Mouse (Mus musculus) right cerebral cortex, postnatal 25 days (tissue): ENCODE results near the gene Cdkn2aip.

Experiments
- DNase-seq: peaks from one replicate; pipeline ENCODE4 v3.0.0; 2022

The Cdkn2aip gene

DNA sequence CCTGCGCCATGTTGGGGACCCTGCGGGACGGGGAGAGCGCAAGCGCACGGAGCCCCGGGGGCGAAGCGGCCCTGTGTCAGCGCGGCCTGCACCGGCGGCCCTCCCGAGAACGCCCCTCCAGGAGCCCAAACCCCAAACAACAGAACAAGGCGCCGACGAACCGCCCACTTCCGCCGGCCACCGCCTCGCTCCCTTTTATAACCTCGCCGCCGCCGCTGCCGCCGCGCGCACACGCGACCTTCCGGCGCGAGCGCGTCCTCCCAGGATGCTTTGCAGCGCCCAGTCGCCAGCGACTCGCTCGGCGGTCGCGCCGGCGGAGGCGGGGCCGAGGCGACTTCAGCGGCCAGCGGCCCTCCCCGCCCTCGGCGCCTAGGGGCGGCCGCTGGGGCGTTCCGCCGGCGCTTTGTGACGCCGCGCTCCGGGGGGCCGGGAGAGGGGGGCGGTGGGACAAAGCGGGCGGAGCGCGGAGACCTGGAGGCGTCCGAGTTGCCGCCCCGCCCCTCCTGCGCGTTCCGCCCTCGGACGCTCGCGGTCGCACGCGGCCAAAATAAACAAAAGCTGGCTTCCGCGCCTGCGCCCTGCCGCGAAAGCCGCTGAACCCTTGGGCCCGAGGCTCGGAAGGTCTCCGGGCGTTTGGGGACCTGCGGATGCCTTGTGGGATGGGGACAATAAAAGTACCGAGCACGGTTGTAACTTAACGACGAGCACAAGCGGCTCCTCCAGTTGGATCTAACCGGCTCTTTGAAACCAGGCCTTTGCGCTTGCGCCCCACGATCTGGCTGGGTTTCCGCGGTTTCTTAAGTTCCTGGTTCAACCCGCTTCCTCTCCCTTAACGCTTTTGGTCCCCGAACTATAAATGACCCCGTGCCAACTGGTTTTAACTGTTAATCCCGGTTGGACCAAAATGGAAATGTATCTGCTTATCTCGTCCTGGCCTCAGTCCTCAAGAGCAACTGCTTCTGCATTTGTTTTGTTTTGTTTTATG lies at the start of gene Cdkn2aip:
TSS of gene Cdkn2aip (minus strand) at position 172 of the 985 bp plus-strand sequence.
- peak; percentile 96 for DNase-seq

DNA sequence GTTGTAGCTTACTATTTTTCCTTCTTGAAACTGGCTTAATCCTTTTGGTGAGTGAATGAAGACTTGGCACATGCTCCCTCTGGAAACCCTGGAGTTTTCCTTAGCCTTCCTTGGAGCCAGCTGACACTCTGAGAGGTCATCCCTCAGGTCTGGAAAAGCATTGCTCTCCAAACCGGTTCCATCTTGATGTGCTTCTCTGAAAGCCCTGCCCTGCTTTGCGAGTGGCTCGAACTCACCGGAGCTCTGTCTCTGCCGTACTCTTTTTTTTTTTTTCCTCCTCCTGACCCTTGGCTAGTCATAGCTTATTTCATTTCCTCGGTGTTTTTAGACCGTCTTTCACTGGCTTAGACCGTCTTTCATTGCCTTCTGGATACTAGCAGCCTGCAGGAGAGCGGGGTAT lies 49.5 kb upstream of the Cdkn2aip start:
- no peak for DNase-seq

GRCm38 (mm10) chr8:47760685-47761084 lies 47.0 kb upstream of the Cdkn2aip start:
- DNase-seq = no peak

DNA sequence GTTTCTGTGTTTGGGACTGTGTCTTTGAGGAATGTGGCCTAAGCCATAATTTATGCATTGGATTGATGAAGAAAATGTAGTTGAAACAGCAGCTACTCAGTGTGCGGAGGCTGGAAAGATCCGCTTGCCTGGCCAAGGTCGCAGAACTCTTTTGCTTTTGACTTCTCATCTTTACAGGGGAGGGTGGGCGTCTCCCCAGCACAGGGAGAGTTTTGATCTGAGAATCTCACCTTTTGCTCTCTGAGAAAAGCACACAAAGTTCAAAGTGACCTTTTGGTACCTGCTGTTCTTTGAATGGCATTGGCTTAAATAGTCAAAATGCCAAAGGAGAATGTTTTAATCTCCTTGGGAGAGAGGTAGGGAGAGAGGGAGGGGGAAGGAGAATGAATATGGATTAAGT lies 46.5 kb upstream of the Cdkn2aip start:
- no peak for DNase-seq

DNA sequence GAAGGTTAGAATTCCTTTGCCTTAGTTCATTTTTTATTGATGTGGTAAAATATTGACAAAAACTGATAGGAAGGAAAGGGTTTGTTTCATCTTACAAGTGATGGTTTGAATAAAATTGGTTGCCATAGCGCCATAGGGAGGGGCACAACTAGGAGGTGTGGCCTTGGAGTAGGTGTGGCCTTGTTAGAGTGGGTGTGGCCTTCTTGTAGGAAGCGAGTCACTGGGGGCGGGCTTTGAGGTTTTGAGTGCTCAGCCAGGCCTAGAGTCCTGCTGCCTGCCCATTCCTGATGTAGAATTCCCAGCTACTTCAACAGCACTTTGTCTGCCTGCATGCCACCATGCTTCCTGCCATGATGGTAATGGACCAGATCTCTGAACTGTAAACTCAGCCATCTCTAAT lies 39.4 kb upstream of the Cdkn2aip start:
- DNase-seq = no peak

- DNase-seq = no peak
These were observed 36.4 kb upstream of the Cdkn2aip start for GRCm38 (mm10) chr8:47750096-47750495.

- no peak for DNase-seq
These were observed 35.8 kb upstream of the Cdkn2aip start for GRCm38 (mm10) chr8:47749491-47749890.

DNA sequence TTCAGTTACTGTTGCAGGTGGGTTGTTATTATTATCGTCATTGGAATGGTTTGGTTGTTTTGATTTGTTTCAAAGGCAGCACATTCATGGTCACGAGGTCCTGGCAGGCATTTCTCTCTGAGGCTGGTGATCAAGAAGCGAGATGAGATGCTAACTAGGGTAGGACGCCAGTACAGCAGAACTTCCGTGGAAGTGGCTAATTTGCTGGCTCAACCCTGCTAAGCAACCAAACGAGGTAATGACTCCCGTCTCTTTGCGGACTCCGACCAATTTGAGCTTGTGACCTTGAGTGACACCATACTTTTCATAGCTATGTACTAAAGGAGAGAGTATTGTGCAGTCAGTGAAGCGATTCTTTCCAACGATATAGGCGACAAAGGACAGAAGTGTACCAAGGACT lies 32.6 kb upstream of the Cdkn2aip start:
- DNase-seq = no peak

DNA sequence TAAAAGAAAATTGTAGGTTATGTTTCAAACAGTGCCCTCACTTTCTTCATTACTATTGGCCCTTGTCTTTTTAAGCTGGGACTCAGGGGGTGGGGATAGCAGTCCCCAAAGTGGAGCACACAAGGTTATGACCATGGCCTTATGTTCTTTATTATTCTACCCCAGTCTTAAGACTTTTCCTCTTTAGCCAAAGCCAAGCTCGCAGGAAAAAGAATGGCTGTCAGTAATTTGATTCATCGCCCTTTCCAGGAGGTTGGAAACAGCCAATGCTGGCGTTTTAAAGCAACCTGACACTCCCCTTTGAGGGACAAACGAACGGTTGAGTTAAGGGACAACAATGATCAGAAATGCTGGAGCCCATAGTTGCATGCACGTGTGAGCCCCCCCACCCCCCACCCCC lies 32.1 kb upstream of the Cdkn2aip start:
- DNase-seq = no peak

DNA sequence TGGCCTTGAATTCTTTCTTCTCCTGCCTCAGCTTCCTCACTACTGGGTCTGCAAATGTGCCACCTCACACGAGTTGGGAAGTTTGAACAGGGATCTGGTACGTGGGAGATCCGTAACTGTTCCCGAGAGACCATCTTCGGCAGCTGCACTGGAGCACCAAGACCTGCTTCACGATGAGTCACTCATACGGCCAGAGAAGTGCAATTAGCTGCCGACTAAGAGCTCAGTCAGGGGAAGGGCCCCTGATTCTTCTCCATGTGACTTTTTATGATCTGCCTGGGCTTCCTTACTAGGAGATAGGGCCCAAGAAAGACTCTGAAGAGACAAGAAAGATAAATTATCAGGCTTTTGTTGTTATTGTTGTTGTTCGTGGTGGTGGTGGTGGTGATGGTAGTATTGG lies 31.1 kb upstream of the Cdkn2aip start:
- DNase-seq = no peak

GRCm38 (mm10) chr8:47743419-47743818 lies 29.7 kb upstream of the Cdkn2aip start:
- DNase-seq = peak; percentile 87

DNA sequence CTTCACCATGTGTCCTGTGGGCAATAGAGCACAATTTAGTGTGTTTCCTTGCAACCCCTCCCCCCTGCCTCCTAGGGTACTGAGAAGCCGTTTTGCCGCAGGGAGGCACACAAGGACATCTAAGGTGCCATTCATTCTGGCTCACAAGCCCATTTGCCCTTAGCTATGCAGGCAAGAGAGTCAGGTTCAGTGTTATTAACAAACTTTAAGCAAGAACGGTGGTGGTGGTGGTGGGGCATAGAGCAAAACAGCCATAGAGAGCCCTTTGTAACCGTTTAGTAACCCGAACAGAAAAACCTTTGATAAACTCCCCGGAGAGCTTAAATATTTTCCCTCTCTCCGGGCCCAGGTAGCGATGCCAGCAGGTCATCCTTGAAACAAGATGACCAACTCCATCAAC lies 29.3 kb upstream of the Cdkn2aip start:
- no peak for DNase-seq

GRCm38 (mm10) chr8:47742372-47742771 lies 28.6 kb upstream of the Cdkn2aip start:
- no peak for DNase-seq

DNA sequence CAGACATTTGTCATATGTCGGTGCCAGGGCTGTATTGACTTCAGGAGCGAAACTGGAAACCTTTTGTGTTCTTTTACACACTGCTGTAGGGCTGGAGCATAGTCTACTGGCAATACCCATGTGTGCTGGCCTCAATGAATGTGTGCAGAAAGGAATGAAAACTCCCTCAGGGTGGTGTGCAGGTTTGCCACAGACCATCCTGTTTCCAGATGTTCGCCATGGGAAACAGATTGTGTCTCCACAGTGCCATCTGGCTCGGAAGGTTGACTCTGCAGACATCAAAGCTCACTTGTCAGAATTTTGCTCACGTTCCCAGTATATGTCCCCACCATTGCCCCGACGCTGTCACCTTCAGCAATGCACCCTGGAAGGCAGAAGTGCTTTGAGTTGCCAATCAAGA lies 23.4 kb upstream of the Cdkn2aip start:
- no peak for DNase-seq

DNA sequence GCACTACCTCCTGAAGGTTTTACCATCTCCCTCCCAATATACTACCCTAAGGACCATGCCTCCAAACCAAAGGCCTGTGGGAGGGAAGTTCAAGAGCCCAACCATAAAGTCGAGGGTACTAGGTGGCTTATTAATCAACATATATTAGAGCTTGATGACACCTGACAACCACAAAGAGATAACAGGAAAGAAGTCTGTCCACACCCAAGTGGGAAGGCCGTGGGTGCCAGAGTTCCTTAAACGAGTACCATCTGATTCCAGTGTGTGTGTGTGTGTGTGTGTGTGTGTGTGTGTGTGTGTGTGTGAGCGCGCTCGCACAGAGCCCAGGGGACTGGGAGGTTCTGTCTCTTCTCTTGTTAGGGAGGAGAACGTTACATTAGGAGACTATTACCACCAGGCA lies 15.6 kb upstream of the Cdkn2aip start:
- no peak for DNase-seq

DNA sequence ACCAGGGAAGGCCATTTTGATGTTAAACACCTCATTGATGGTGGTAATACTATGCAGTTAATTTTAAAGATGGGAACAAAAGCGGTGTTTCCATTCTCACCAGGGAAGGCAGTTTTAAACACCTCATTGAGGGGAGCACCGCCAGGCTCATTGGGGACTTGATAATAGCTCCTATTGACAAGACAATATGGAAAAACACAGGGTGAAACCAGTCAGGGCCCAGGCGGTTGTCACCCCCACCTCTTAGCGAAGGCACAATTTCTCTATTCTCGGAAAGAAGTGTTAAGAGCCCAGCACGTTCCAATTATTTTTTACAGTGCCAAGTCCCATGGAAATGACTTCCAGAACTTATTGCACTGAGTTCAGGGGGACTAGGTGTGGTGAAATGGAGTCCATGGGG lies 13.2 kb upstream of the Cdkn2aip start:
- no peak for DNase-seq

- DNase-seq = no peak
These were observed 7.9 kb upstream of the Cdkn2aip start for GRCm38 (mm10) chr8:47721609-47722008.

DNA sequence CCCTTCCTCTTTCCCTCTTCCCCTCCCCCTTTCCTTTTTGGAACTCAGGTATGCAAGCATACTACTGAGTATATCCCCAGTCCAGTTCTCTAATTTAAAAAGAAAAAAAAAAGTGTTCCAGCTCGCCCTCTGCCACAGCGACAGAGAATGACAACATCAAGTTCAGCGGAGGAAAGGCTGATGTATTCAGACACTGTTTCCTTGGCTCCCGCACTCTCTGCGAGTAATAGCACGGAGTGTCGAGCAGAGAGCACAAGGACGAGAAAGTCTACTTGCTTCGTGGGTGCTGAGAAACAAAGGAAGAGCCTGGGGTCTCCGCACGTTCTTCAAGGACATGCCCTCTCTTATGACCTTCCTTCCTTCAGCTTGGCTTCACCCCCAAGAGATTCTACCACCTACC lies 4.9 kb upstream of the Cdkn2aip start:
- DNase-seq = no peak

DNA sequence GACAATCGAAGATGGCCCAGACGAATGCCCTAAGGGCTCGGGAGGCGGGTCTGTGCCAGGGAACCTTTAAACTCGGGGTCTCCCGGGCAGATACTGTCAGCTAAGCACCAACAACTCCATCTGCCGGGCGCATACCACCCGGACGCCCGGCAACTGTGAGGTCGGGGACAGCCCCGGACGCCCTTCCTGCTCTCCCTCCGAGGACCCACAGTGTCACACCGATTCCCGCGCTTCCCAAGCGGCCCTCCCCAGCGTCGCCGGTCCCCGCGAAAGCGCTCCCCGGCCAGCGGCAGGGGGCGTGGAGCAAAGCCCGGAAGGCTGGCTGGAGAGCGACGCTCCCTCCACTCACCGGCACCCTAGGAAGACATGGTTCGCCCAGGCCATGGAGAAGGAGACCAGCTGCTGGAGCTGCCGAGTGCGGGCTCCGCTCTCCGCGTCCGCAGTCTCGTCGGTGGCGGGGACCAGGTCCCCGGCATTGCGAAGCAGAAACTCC lies 515 bp downstream of the Cdkn2aip start:
- no peak for DNase-seq

- DNase-seq = no peak
These were observed 5.6 kb downstream of the Cdkn2aip start for GRCm38 (mm10) chr8:47708106-47708505.

DNA sequence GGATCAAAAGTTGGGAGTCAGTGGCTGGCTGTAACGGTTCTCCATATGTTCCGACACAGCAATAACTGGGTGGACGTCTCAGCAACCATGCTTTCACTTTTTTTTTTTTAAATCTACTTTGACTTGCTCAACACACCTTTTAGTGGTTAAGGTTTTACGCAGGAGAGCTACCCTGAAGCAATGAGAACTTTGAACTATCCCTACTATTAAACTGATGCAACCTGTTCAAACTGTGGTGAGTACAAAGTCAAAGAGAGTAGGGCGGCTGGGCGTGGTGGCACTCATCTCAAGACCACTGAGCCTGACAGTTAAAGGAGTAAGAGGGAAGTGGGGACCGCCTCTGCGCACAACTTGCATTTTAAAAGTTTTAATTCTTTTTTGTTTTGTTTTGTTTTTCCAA lies 7.0 kb downstream of the Cdkn2aip start:
- no peak for DNase-seq

- DNase-seq = no peak
These were observed 11.4 kb downstream of the Cdkn2aip start for GRCm38 (mm10) chr8:47702333-47702732.

DNA sequence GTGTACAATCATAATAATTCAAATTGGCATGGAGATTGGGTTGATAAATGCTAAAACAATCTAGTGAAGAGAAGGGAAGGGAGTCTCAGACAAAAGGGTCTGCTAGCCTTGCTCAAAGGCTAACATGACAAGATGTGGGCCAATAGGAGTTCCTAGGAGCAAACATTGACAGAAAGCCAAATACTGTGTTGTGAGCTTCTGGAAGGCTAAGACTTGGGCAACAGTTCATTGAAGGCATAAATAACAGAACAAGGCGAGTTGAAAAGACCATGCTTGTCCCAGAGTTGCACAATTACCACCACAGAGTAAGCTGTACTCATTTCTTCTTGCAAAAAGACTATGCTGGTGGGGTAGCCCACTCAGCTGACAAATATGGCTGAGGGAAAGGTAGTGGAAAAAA lies 16.0 kb downstream of the Cdkn2aip start:
- DNase-seq = no peak

- DNase-seq = peak; percentile 45
These were observed 18.2 kb downstream of the Cdkn2aip start for GRCm38 (mm10) chr8:47695431-47696105.
